Mouse (Mus musculus): Measurements from ENCODE around the gene Gm7138.
"Not testable (repeated sequence)": the region's sequence is repeated elsewhere in the genome, so short reads cannot be mapped to it uniquely, and the experiment has no call there.

The Gm7138 gene

GRCm38 (mm10) chr10:77776844-77777243 is at the start of gene Gm7138:
Gene Gm7138, minus strand, starts transcription at chr10:77776944.
- not testable (repeated sequence) for DNase-seq (ENCODE audit: low read depth, low spot score)

- no peak for DNase-seq (ENCODE audit: low read depth, low spot score)
Measured at GRCm38 (mm10) chr10:77819203-77819602, 42.5 kb upstream of the Gm7138 start.

GRCm38 (mm10) chr10:77818523-77818922 is 41.8 kb upstream of the Gm7138 start:
- DNase-seq (ENCODE audit: low read depth, low spot score) = no peak

- DNase-seq (ENCODE audit: low read depth, low spot score) = peak; percentile 14
Measured at GRCm38 (mm10) chr10:77815514-77815913, 38.8 kb upstream of the Gm7138 start.

GRCm38 (mm10) chr10:77814382-77814781 is 37.6 kb upstream of the Gm7138 start, which contains the start of gene Gm2696:
Gene Gm2696, plus strand, starts transcription at chr10:77814682.
- no peak for DNase-seq (ENCODE audit: low read depth, low spot score)

GRCm38 (mm10) chr10:77811743-77812142 is 35.0 kb upstream of the Gm7138 start, which contains the start of gene Gm9507:
Gene Gm9507, minus strand, starts transcription at chr10:77811843.
- DNase-seq (ENCODE audit: low read depth, low spot score) = no peak

- no peak for DNase-seq (ENCODE audit: low read depth, low spot score)
Measured at GRCm38 (mm10) chr10:77804095-77804494, 27.4 kb upstream of the Gm7138 start.

GRCm38 (mm10) chr10:77798921-77799508 is 22.3 kb upstream of the Gm7138 start, which contains the start of gene Gm19668:
Gene Gm19668, minus strand, starts transcription at chr10:77799133.
- DNase-seq (ENCODE audit: low read depth, low spot score) = no peak

- DNase-seq (ENCODE audit: low read depth, low spot score) = not testable (repeated sequence)
Measured at GRCm38 (mm10) chr10:77798164-77798920, 21.6 kb upstream of the Gm7138 start.

GRCm38 (mm10) chr10:77797677-77798076 is 20.9 kb upstream of the Gm7138 start:
- no peak for DNase-seq (ENCODE audit: low read depth, low spot score)

GRCm38 (mm10) chr10:77794976-77795375 is 18.2 kb upstream of the Gm7138 start, which contains the start of gene Gm9639:
Gene Gm9639, minus strand, starts transcription at chr10:77795076.
- DNase-seq (ENCODE audit: low read depth, low spot score) = no peak

GRCm38 (mm10) chr10:77788621-77789020 is 11.9 kb upstream of the Gm7138 start:
- no peak for DNase-seq (ENCODE audit: low read depth, low spot score)

GRCm38 (mm10) chr10:77787876-77788275 is 11.1 kb upstream of the Gm7138 start, which contains the start of gene Gm7137:
Gene Gm7137, minus strand, starts transcription at chr10:77788200.
- not testable (repeated sequence) for DNase-seq (ENCODE audit: low read depth, low spot score)

GRCm38 (mm10) chr10:77783396-77783795 is 6.7 kb upstream of the Gm7138 start:
- not testable (repeated sequence) for DNase-seq (ENCODE audit: low read depth, low spot score)

- not testable (repeated sequence) for DNase-seq (ENCODE audit: low read depth, low spot score)
Measured at GRCm38 (mm10) chr10:77782442-77782841, 5.7 kb upstream of the Gm7138 start, which contains the start of gene Gm3250. Gene Gm3250, minus strand, starts transcription at chr10:77782542.

- not testable (repeated sequence) for DNase-seq (ENCODE audit: low read depth, low spot score)
Measured at GRCm38 (mm10) chr10:77772142-77772541, 4.6 kb downstream of the Gm7138 start.

- DNase-seq (ENCODE audit: low read depth, low spot score) = not testable (repeated sequence)
Measured at GRCm38 (mm10) chr10:77771225-77771624, 5.5 kb downstream of the Gm7138 start, which contains the start of gene Gm3238. Gene Gm3238, minus strand, starts transcription at chr10:77771325.

- DNase-seq (ENCODE audit: low read depth, low spot score) = no peak
Measured at GRCm38 (mm10) chr10:77769727-77770126, 7.0 kb downstream of the Gm7138 start.

- DNase-seq (ENCODE audit: low read depth, low spot score) = not testable (repeated sequence)
Measured at GRCm38 (mm10) chr10:77759582-77759981, 17.2 kb downstream of the Gm7138 start, which contains the start of gene Gm3233. Gene Gm3233, minus strand, starts transcription at chr10:77759682.

- DNase-seq (ENCODE audit: low read depth, low spot score) = no peak
Measured at GRCm38 (mm10) chr10:77753448-77753847, 23.3 kb downstream of the Gm7138 start.

GRCm38 (mm10) chr10:77752312-77752711 is 24.4 kb downstream of the Gm7138 start:
- DNase-seq (ENCODE audit: low read depth, low spot score) = not testable (repeated sequence)

- DNase-seq (ENCODE audit: low read depth, low spot score) = not testable (repeated sequence)
Measured at GRCm38 (mm10) chr10:77751254-77751653, 25.5 kb downstream of the Gm7138 start, which contains the start of gene Gm9736. Gene Gm9736, minus strand, starts transcription at chr10:77751354.

Data from embryo, embryonic 11.5 days (tissue).